ENCODE assay signal across 19 mouse cellular contexts in genomic region chr1:131446577-131446976, GRCm38 (mm10).
DNase-seq lines count a peak whose midpoint lies in the region; ATAC-seq lines count a peak whose summit lies in the region.
"Had no signal": no experiment of that assay in that cellular context is flagged by ENCODE, and none has a peak within 500 bp of the region (broad histone marks: within the 10 kb centered on the region; RNA-seq: fewer than 3 reads in every experiment).

No protein-coding gene starts in this region.

- peak; percentile 88 for DNase-seq in 416B (ENCODE audit: low read depth)
- DNase-seq in NIH3T3 (ENCODE audit: low read depth) = peak; percentile 54
- no peak for DNase-seq in hindbrain, embryonic 14.5 days (ENCODE audit: low spot score)
- DNase-seq in ovary, postnatal 36 days (ENCODE audit: low spot score) = no peak
- DNase-seq: cerebellum, postnatal 36 days; heart, postnatal 10 days; kidney, adult 8-10 months; kidney, postnatal 25 days; retina, postnatal 1 day; right cerebral cortex, postnatal 4 days; thymus, postnatal 36 days had no signal

- no peak overlapping the region for H3K4me3 ChIP-seq in hindbrain, embryonic 14.5 days (replicated peaks; ENCODE audit: low read length)
- H3K4me3 ChIP-seq: embryonic facial prominence, embryonic 10.5 days; forebrain, embryonic 15.5 days; limb, embryonic 12.5 days; lung, embryonic 15.5 days had no signal

- no peak overlapping the region for H3K4me2 ChIP-seq in hindbrain, embryonic 14.5 days (replicated peaks)
- H3K4me2 ChIP-seq: forebrain, embryonic 15.5 days; limb, embryonic 12.5 days; lung, embryonic 15.5 days had no signal

- H3K9ac ChIP-seq in hindbrain, embryonic 14.5 days = no peak overlapping the region
- H3K9ac ChIP-seq: forebrain, embryonic 15.5 days; limb, embryonic 12.5 days; lung, embryonic 15.5 days had no signal

- WGBS in hindbrain, embryonic 14.5 days = 93% methylated on average over 4 of the region's 4 CpGs

- H3K27me3 ChIP-seq in hindbrain, embryonic 14.5 days (ENCODE audit: control insufficient read depth, insufficient read depth, low read length) = no peaks in the 10 kb centered on the region
- H3K27me3 ChIP-seq: forebrain, embryonic 15.5 days; limb, embryonic 12.5 days; lung, embryonic 15.5 days had no signal

- H3K9me3 ChIP-seq in hindbrain, embryonic 14.5 days (ENCODE audit: control insufficient read depth, low read length) = no peaks in the 10 kb centered on the region
- H3K9me3 ChIP-seq: embryonic facial prominence, embryonic 10.5 days; forebrain, embryonic 15.5 days; limb, embryonic 12.5 days; lung, embryonic 15.5 days had no signal

- no peaks in the 10 kb centered on the region for H3K36me3 ChIP-seq in hindbrain, embryonic 14.5 days (replicated peaks; ENCODE audit: control insufficient read depth, insufficient read depth)
- H3K36me3 ChIP-seq: embryonic facial prominence, embryonic 10.5 days; forebrain, embryonic 15.5 days; limb, embryonic 12.5 days; lung, embryonic 15.5 days had no signal

- H3K27ac ChIP-seq in hindbrain, embryonic 14.5 days = no peak overlapping the region
- H3K27ac ChIP-seq: embryonic facial prominence, embryonic 10.5 days; forebrain, embryonic 15.5 days; limb, embryonic 12.5 days; lung, embryonic 15.5 days had no signal

- ATAC-seq in granulocyte monocyte progenitor cell, adult 5-6 weeks (replicated peaks; ENCODE audit: poor library complexity, severe bottlenecking) = peak; percentile 97
- peak; percentile 91 for ATAC-seq in megakaryocyte, adult 5-6 weeks (ENCODE audit: poor library complexity, severe bottlenecking)
- ATAC-seq in hindbrain, embryonic 14.5 days (ENCODE audit: low FRiP score) = no peak
- no peak for ATAC-seq in inflammation-experienced regulatory T-cells, adult 6 months
- ATAC-seq: forebrain, embryonic 15.5 days; hindbrain, embryonic 16.5 days had no signal

- H3K4me1 ChIP-seq in hindbrain, embryonic 14.5 days (replicated peaks; ENCODE audit: control insufficient read depth, insufficient read depth, low read length) = no peaks in the 10 kb centered on the region
- H3K4me1 ChIP-seq: embryonic facial prominence, embryonic 10.5 days; limb, embryonic 12.5 days had no signal

Comparison
In these comparisons a context has a peak if more than half of its experiments do, and no peak if none do; other contexts are left out.
1. DNase-seq: peak in 416B (single experiment) and NIH3T3 (single experiment); none in hindbrain, embryonic 14.5 days (single experiment) and ovary, postnatal 36 days (single experiment).
2. ATAC-seq: peak in granulocyte monocyte progenitor cell, adult 5-6 weeks (single experiment) and megakaryocyte, adult 5-6 weeks (single experiment); none in hindbrain, embryonic 14.5 days (single experiment) and inflammation-experienced regulatory T-cells, adult 6 months (single experiment).